Mouse (Mus musculus) kidney, adult 8-10 months (tissue): Measurements from ENCODE around the gene BC034090.

Experiments
- DNase-seq, 2 experiments: peaks; one replicate each; pipeline ENCODE4 v3.0.0; 2022

The BC034090 gene

GRCm38 (mm10) chr1:155242488-155242745, 1.8 kb downstream of the BC034090 start:
- DNase-seq = peak in 1 of 2 experiments; percentile 45

GRCm38 (mm10) chr1:155241701-155242487, 2.4 kb downstream of the BC034090 start:
- peak in 1 of 2 experiments; percentile 53 for DNase-seq

DNA sequence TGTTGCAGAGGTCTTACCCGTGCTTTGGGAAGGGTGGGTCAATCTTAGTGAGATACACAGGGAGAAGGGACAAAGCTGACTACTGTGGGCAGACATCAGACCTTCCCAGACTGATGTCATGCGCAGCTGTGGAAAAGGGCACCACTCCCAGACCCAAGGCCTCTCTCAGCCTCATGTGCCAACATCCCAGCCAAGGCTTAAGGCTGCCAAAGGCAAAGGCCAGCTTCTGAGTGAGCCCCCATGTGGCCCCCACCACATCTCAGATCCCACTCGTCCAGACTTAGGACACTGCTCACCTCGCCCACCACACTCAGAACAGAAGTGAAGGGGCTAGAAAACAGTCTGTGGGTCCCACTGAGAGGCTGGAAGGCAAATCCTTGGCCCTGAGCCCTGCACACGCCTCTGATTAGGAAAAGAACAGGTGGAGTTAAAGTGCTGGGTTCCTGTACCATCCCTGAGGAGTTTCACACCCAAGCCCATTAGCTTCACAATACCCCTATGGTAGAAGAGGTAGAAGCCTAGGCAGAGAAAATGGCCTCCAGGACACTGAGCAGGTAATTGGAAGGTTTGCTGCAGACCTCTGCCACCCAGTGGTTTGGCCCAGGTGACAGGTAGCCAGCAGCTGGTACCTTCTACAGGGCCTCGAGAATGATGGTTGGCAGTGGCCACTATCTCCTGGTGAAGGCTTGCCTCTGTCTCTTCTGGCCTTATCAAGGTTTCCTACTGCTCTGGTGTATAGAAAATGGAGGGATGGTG, 4.1 kb downstream of the BC034090 start:
- DNase-seq = no peak

DNA sequence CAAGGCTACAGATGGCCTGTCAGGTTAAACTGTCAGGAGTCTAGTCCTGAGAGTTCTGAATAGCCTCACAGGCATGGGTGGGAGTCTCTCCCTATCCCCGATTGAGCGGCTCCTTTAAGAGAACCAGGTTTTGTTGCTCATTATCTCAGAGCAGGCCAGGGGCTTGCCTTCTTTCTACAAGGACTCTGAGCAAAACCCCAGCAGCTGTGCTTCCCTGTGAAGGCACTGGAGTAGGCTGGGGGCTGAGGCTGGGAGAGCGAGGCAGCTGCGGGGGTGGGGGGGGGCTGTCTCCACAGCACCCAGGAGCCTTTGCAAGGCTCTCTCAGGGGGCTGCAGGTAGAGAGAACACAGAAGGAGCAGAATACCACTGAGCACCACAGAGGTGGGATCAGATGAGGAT, 5.1 kb downstream of the BC034090 start:
- DNase-seq = no peak

- peak; percentile 70 to 82 for DNase-seq
These were observed 6.1 kb downstream of the BC034090 start for GRCm38 (mm10) chr1:155238126-155238525.

GRCm38 (mm10) chr1:155237390-155237789, 6.9 kb downstream of the BC034090 start:
- no peak for DNase-seq

DNA sequence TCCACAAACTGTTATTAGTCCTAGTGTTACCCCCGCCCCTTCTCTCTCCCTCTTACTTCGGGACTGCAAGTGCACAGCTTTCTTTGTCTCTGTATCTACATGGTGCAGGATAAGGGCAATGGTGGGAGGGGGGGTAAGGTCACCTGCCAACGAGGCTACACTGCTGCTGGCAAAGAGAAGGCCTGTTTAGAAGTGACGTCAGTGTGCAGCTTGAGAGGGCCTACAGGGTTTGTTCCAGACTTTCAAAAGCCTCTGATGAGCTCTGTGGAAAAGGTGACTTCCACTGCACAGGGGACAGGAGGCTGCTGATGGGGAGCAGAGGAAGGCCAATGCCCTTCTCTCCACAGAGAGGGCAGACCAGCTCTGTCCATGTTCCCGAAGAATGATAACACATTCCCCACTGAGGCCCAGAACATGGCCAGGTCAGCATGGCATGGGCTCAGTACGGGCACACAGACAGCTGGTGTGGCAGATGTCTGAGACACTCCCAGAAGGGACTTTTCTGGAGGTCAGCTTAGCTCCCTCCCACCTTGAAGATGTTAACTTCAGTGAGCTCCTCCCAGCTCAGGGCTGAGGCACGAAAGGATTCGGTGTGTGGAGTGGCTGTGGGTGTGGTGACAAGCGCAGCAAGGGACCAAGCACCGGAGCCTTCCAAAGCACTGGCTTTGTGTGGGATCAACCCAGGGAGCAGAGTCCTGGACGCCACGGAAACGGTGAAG, 7.8 kb downstream of the BC034090 start:
- no peak for DNase-seq

DNA sequence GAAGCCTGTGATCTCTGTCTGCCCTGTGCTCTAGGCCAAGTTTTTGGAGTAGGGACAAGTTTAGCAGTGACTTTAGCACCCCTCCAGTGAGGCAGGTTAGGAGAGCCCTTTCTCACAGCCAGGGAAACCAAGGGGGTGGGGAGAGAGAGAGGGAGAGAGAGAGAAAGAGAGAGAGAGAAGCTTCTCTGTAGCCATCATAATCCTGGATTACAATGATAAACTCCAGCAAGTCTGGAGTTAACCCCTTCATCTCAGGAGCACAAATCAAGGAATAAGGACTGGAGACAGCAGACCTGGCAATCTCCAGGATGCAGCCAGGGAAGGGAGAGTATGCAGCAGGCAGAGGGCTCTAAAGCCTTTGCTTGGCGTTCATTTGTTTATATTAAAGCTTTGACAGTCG, 8.6 kb downstream of the BC034090 start:
- DNase-seq = no peak

DNA sequence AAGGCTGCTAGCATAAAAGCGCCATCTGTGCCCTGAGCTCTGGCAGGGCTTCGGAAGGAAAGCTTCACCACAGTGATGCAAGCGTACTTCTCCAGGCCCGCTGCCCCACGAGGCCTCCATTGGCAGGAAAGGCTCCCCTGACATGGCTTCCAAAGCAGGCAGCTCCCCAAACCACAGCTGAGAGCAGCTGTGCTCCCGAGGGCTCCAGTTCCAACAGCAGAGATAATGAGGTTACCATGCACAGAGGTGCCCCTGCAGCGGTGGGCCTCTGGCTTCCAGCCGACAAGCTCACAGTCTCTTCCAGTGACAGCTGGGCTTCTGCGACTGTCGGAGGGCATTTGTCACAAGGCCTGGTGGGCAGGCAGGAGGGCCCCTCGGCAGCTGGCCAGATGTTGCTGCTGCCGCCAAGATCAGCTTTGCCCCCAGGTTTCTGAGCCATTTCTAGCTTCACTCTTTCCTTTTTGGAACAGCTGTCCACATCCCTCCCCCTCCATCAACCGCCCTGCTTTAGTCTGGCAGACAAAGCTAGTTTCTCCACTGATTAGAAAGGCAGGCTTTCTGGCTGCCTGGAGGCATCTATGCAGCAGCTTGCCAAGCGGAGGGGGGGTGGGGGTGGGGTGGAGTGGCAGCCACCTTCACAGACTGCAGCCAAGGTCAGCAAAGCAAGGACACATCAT, 10.2 kb downstream of the BC034090 start:
- peak; percentile 63 to 80 for DNase-seq

DNA sequence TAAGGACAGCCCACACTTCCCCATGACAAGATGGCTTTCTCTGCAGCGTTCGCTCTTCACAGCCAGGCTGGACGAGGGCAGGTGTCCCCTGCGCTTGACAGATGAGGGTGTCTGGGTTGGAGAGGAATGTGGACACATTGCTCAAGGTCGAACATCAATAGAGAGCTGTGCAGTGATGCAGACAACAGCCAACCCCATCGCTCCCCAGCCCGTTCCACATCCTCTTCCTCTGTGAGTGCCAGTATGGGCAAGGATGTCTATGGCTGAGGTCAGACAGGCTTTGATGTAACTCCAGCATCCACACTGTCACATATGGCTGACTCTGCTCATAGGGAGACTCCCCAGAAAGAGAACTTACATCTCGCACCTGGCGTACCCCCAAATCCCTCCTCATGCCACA, 10.9 kb downstream of the BC034090 start:
- DNase-seq = no peak

DNA sequence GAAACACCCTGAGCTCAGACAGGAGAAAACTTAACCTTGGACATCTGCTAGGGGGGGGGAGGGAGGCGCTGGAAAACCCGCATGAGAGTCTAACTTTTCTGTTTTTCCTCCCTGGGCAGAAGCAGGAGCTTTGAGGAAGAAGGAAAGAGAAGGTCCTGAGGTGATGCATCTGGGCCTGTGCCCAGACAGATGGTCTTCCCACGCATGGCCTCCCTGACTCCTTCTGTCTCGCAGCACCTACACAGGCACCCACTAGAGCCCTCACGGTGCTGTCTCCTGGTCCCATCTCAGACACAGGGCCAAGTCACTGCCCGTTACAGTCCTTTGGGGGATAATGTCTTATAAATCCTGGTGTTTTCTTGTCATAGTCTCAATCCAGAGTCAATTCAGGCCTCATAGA, 11.5 kb downstream of the BC034090 start:
- DNase-seq = no peak

- peak; percentile 62 to 64 for DNase-seq
These were observed 11.9 kb downstream of the BC034090 start for GRCm38 (mm10) chr1:155232385-155232784.

DNA sequence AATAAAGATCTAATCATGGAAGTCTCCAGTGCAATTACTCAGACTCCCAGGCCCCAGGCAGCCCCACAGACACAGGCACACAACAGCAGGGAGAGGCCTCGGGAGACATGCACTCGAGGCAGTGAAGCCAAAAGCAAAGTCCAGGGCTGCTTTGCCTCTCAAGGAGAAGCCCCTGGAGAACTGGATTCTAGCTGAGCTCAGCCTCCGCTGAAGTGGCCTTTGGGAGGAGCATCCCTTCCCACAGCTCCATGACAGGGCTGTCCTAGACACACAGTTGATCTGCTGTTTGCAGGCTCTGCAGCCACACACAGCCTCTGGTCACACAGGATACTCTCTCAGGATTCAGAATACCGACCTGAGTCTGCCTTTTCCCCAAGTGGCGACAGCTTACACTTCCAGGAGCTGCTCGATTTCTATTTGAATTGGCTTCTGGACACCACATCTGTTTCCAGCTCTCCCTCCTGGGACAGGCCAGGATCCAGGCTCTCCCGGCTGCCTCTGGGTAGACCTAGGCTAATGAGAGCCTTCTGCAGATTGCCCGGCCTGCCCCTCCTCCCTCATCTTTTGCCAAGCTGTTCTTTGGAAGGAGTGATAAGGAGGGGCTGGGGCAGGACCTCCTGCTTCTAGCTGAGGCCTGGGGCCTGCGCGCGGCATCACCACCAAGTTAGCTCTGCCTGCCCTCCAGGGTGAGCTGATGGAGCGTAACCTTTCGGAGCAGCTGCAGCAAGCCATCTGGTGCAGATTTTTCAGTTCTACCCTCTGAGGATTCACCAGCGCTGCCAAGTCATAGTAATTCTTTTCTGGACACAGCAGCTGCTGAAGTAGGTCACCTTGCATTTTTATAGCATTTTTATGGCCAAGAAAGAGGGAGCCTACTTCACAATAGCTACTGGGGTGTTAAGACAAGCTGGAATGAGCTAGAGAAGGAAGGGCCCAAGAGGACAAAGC, 14.5 kb downstream of the BC034090 start:
- DNase-seq = no peak

DNA sequence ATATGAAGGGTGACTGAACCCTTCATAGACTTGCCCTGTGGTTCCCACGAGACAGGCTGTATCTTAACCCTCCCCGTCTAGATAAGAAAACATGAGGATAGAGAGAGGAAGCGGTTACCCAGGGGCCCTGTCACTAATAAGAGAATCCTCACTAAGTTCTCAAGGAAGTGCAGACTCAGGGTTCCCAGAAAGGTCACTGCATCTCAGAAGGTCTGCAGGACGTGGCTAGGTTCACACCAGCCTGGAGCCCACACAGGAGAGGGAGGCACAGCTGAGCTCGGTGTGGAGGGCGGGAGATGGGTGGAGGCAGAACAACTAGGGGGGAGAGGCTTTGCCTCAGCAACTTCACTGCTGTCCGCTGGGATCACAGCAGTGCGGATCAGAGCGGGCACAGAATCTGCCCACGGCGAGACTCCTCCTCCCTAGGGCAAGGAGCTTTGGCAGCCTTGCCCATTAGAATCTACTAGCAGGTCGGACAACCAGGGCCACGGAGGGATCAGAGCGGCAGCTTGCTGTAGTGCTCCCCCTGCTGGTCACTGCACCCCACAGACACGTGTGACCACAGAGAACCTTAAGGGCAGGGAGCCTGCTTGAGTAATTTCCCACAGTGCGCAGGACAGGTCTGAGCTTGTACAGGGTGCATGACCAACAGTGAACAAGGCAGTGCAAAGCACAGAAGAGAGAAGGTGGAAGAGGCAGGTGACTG, 20.2 kb downstream of the BC034090 start:
- peak; percentile 88 to 91 for DNase-seq

GRCm38 (mm10) chr1:155223036-155223435, 21.2 kb downstream of the BC034090 start:
- no peak for DNase-seq

- no peak for DNase-seq
These were observed 22.1 kb downstream of the BC034090 start for GRCm38 (mm10) chr1:155222101-155222669.

- DNase-seq = peak; percentile 57 to 61
These were observed 25.3 kb downstream of the BC034090 start for GRCm38 (mm10) chr1:155218924-155219323.

DNA sequence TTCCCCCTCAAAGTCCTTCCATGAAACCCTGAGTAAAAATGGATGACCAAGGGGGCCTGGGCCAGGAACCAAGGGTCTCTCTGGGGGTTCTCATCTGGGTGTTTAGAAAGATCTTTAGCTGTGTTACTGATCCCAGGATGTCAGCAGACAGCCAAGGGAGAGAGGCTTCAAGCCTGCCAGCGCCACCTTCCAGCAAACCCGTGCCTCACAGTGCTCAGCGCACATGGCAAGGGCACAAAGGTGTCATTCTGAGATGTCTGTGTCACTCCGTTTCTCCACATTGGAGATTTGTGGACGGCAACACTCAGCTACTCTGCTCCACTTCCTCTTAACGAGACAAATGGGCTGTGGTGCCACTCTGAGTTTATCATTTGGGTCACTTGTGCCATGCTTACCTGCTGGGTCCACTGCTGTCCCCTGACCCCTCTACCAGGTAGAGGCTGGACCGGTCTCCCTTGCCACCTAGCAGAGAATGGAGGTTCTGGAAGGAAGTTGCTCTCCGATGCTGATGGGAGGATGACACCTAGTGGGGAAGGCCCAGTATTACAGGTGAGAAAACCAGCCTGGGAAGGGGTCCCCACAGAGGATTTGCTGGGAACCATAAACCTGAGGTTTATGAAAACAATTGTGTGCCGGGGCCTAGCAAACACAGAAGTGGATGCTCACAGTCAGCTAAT, 26.2 kb downstream of the BC034090 start:
- peak in 1 of 2 experiments; percentile 50 for DNase-seq

DNA sequence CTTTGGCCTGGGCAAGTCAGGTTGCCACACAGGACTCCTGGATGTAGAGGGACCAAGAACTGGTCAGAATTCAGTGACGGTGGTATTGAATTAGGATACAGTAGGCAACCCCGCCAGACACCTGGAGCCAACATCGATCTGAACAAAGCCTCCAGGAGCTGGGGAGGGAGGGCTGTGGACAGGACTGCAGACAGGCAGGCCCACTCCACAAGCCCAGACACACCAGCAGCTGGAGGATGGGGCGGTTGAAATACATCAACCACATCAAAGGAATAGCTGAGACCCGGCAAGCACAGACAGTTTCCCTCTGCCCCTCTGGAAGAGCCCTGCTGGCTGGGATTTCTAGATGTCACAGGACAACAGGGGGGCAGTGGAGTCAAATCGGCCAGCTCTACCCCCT, 27.4 kb downstream of the BC034090 start:
- no peak for DNase-seq

- peak; percentile 77 to 81 for DNase-seq
These were observed 27.9 kb downstream of the BC034090 start for GRCm38 (mm10) chr1:155216313-155216712.
